Mouse (Mus musculus): ENCODE measurements around the gene Htr1f. TPM values are rescaled to one million over a fixed set of nuclear protein-coding genes. Genes with fewer than 3 reads are reported as not detected.

The Htr1f gene
- not detected in 2 replicates for polyA plus RNA-seq (2012; ENCODE audit: low replicate concordance)

GRCm38 (mm10) chr16:65105184-65105931 is at the start of gene Htr1f:
Gene Htr1f (minus strand): TSS chr16:65105854.

Measured in leukemia stem cell, adult 10-12 weeks (primary cell).